Mouse (Mus musculus): ENCODE results near the gene Sh3bgrl2. TPM values are rescaled to one million over a fixed set of nuclear protein-coding genes. Genes with fewer than 3 reads are reported as not detected.

Sh3bgrl2 gene
- polyA plus RNA-seq, 1 experiment from 2014 or later: 16.8 TPM

DNA sequence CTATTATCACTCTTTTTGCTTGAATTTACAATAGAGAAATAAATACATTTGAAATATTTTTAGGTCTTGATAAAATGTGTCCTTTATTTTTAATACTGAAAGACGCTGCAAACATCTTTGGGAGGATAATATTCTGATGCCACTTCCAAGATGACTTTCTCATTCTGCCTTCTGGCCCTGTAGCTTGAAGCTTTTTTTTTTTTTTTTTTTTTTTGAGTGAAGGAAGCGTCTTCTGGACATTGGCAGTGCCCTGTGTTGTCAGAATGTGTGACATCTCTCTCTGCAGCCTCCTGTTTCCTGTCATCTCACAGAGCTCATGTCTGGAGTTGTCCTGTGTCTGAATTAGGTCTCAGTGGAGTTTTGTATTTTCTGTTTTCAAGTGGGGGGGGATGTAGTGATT is 55.0 kb downstream of the Sh3bgrl2 start:
- Histone ChIP-seq H3K9me3 (ENCODE audit: control insufficient read depth, low read length) (no peaks in the 10 kb centered on the region), H3K4me3 (ENCODE audit: low read depth, low read length) (no peak overlapping the region), H3K4me2 (ENCODE audit: low read depth, low read length) (no peak overlapping the region), H3K36me3 (ENCODE audit: control insufficient read depth, insufficient read depth, low read length) (no peaks in the 10 kb centered on the region), H3K27me3 (replicated peaks; ENCODE audit: control insufficient read depth, insufficient read depth, low read length) (no peaks in the 10 kb centered on the region), H3K9ac (ENCODE audit: low read depth, low read length) (no peak overlapping the region), H3K27ac (replicated peaks; ENCODE audit: low read depth, low read length) (no peak overlapping the region), H3K4me1 (ENCODE audit: control insufficient read depth, insufficient read depth, low read length) (peaks cover 17% of the 10 kb centered on the region)
- ATAC-seq (ENCODE audit: low read depth): no peak
- WGBS: 61% methylated on average over 2 of the region's 2 CpGs
- no peak for DNase-seq (ENCODE audit: low spot score)

GRCm38 (mm10) chr9:83605886-83606640 is 57.9 kb downstream of the Sh3bgrl2 start:
- DNase-seq (ENCODE audit: low spot score) (no peak), ATAC-seq (ENCODE audit: low read depth) (no peak)
- H3K4me2 ChIP-seq (ENCODE audit: low read depth, low read length): no peak overlapping the region
- peak overlapping the region; percentile 28; the same call in 1 of the 2 replicates for H3K27ac ChIP-seq (replicated peaks; ENCODE audit: low read depth, low read length)
- H3K4me3 ChIP-seq (ENCODE audit: low read depth, low read length): no peak overlapping the region
- peaks cover 6% of the 10 kb centered on the region; the same call in 1 of the 2 replicates for H3K4me1 ChIP-seq (ENCODE audit: control insufficient read depth, insufficient read depth, low read length)
- 51% methylated on average over 8 of the region's 8 CpGs for WGBS
- H3K36me3 ChIP-seq (ENCODE audit: control insufficient read depth, insufficient read depth, low read length): no peaks in the 10 kb centered on the region
- no peak overlapping the region for H3K9ac ChIP-seq (ENCODE audit: low read depth, low read length)
- H3K9me3 ChIP-seq (ENCODE audit: control insufficient read depth, low read length): no peaks in the 10 kb centered on the region
- no peaks in the 10 kb centered on the region for H3K27me3 ChIP-seq (replicated peaks; ENCODE audit: control insufficient read depth, insufficient read depth, low read length)

DNA sequence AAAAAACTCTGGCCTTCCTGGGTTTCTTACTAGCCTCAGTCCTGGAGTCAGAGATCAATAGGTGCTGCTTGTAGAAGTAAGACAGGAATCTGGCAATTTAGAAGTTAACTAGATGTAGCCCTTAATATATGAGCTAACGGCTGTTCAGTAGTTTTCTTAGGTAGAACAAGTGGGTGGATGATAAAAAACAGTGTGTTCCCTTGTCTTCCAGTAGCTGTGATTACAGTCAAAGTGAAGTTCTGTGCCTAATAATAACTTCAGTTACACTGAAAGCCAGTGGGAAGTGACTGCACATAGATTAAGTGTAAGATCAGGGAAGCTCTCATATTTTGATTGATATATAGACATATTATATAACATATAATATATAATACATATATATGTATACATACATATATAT is 60.0 kb downstream of the Sh3bgrl2 start:
- Histone ChIP-seq H3K4me2 (ENCODE audit: low read depth, low read length) (no peak overlapping the region), H3K4me3 (ENCODE audit: low read depth, low read length) (no peak overlapping the region), H3K27ac (replicated peaks; ENCODE audit: low read depth, low read length) (no peak overlapping the region), H3K36me3 (ENCODE audit: control insufficient read depth, insufficient read depth, low read length) (no peaks in the 10 kb centered on the region), H3K9ac (ENCODE audit: low read depth, low read length) (no peak overlapping the region), H3K27me3 (replicated peaks; ENCODE audit: control insufficient read depth, insufficient read depth, low read length) (no peaks in the 10 kb centered on the region), H3K4me1 (ENCODE audit: control insufficient read depth, insufficient read depth, low read length) (peaks cover 6% of the 10 kb centered on the region; the same call in 1 of the 2 replicates), H3K9me3 (ENCODE audit: control insufficient read depth, low read length) (no peaks in the 10 kb centered on the region)
- no peak for ATAC-seq (ENCODE audit: low read depth)
- 60% methylated on average over 1 of the region's 1 CpGs for WGBS
- DNase-seq (ENCODE audit: low spot score): no peak

GRCm38 (mm10) chr9:83609422-83610297 is 61.5 kb downstream of the Sh3bgrl2 start:
- H3K36me3 ChIP-seq (ENCODE audit: control insufficient read depth, insufficient read depth, low read length): no peaks in the 10 kb centered on the region
- no peak overlapping the region for H3K9ac ChIP-seq (ENCODE audit: low read depth, low read length)
- peak; percentile 90 for ATAC-seq (ENCODE audit: low read depth)
- peaks cover 6% of the 10 kb centered on the region; the same call in 1 of the 2 replicates for H3K4me1 ChIP-seq (ENCODE audit: control insufficient read depth, insufficient read depth, low read length)
- DNase-seq (ENCODE audit: low spot score): peak; percentile 88
- no peaks in the 10 kb centered on the region for H3K27me3 ChIP-seq (replicated peaks; ENCODE audit: control insufficient read depth, insufficient read depth, low read length)
- no peak overlapping the region for H3K4me3 ChIP-seq (ENCODE audit: low read depth, low read length)
- no peaks in the 10 kb centered on the region for H3K9me3 ChIP-seq (ENCODE audit: control insufficient read depth, low read length)
- WGBS: 39% methylated on average over 9 of the region's 9 CpGs
- no peak overlapping the region for H3K4me2 ChIP-seq (ENCODE audit: low read depth, low read length)
- no peak overlapping the region for H3K27ac ChIP-seq (replicated peaks; ENCODE audit: low read depth, low read length)

- no peaks in the 10 kb centered on the region for H3K9me3 ChIP-seq (ENCODE audit: control insufficient read depth, low read length)
- DNase-seq (ENCODE audit: low spot score) (peak; percentile 82), ATAC-seq (ENCODE audit: low read depth) (peak; percentile 89)
- no peaks in the 10 kb centered on the region for H3K4me1 ChIP-seq (ENCODE audit: control insufficient read depth, insufficient read depth, low read length)
- 40% methylated on average over 6 of the region's 6 CpGs for WGBS
- no peak overlapping the region for H3K4me2 ChIP-seq (ENCODE audit: low read depth, low read length)
- H3K4me3 ChIP-seq (ENCODE audit: low read depth, low read length): no peak overlapping the region
- no peak overlapping the region for H3K27ac ChIP-seq (replicated peaks; ENCODE audit: low read depth, low read length)
- H3K27me3 ChIP-seq (replicated peaks; ENCODE audit: control insufficient read depth, insufficient read depth, low read length): no peaks in the 10 kb centered on the region
- H3K36me3 ChIP-seq (ENCODE audit: control insufficient read depth, insufficient read depth, low read length): no peaks in the 10 kb centered on the region
- no peak overlapping the region for H3K9ac ChIP-seq (ENCODE audit: low read depth, low read length)
Observed at GRCm38 (mm10) chr9:83615912-83616585, 67.9 kb downstream of the Sh3bgrl2 start.

GRCm38 (mm10) chr9:83616586-83617081 is 68.5 kb downstream of the Sh3bgrl2 start:
- no peaks in the 10 kb centered on the region for H3K9me3 ChIP-seq (ENCODE audit: control insufficient read depth, low read length)
- no peak overlapping the region for H3K9ac ChIP-seq (ENCODE audit: low read depth, low read length)
- H3K36me3 ChIP-seq (ENCODE audit: control insufficient read depth, insufficient read depth, low read length): no peaks in the 10 kb centered on the region
- WGBS: 20% methylated on average over 7 of the region's 7 CpGs
- DNase-seq (ENCODE audit: low spot score): no peak
- H3K27me3 ChIP-seq (replicated peaks; ENCODE audit: control insufficient read depth, insufficient read depth, low read length): no peaks in the 10 kb centered on the region
- no peaks in the 10 kb centered on the region for H3K4me1 ChIP-seq (ENCODE audit: control insufficient read depth, insufficient read depth, low read length)
- no peak for ATAC-seq (ENCODE audit: low read depth)
- no peak overlapping the region for H3K4me2 ChIP-seq (ENCODE audit: low read depth, low read length)
- no peak overlapping the region for H3K27ac ChIP-seq (replicated peaks; ENCODE audit: low read depth, low read length)
- H3K4me3 ChIP-seq (ENCODE audit: low read depth, low read length): no peak overlapping the region

DNA sequence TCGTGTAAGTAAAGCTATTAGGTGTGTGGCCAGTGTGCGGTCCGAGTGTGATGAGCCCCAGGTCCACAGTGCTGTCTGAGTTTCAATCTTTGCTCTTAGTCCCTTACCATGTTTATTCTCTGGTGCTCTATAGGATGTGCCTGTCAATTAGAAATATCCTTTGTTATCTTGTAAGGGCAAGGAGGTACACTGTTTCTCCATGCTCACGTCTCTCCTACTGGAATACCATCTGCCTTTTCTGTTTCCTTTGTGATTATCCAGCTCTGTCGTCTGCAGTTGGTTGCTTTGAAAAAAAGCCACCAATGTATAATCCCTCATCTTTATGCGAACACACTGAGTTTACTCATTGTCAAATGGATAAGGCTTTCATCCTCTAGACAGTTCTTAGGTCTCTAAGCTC is 75.3 kb downstream of the Sh3bgrl2 start:
- H3K36me3 ChIP-seq (ENCODE audit: control insufficient read depth, insufficient read depth, low read length): no peaks in the 10 kb centered on the region
- DNase-seq (ENCODE audit: low spot score) (no peak), ATAC-seq (ENCODE audit: low read depth) (no peak)
- 0 out of 2 replicates have a peak, but pooled peaks cover 3% of the 10 kb centered on the region for H3K4me1 ChIP-seq (ENCODE audit: control insufficient read depth, insufficient read depth, low read length)
- no peak overlapping the region for H3K4me3 ChIP-seq (ENCODE audit: low read depth, low read length)
- H3K27ac ChIP-seq (replicated peaks; ENCODE audit: low read depth, low read length): no peak overlapping the region
- 78% methylated on average over 6 of the region's 6 CpGs for WGBS
- no peak overlapping the region for H3K9ac ChIP-seq (ENCODE audit: low read depth, low read length)
- H3K27me3 ChIP-seq (replicated peaks; ENCODE audit: control insufficient read depth, insufficient read depth, low read length): no peaks in the 10 kb centered on the region
- no peaks in the 10 kb centered on the region for H3K9me3 ChIP-seq (ENCODE audit: control insufficient read depth, low read length)
- no peak overlapping the region for H3K4me2 ChIP-seq (ENCODE audit: low read depth, low read length)

DNA sequence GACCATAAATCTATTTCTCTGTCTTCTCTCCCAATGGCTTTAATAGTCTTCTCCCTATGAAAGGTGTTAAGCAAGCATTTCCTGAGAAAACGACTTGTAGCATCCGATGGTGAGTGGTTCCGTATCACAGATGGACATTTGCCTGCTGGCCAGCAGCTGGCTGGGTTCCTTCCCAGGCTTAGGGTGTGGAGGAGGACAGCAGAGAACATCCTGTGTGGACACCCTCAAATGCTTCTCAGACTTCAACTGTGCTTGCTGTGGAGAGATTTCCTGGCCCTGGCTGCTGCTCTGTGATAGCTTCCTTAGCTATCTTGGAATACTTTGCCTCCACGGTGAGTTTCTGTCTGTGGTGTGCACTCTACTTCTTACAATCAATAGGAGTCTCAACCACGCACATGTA is 76.1 kb downstream of the Sh3bgrl2 start:
- ATAC-seq (ENCODE audit: low read depth): no peak
- Histone ChIP-seq H3K9me3 (ENCODE audit: control insufficient read depth, low read length) (no peaks in the 10 kb centered on the region), H3K27me3 (replicated peaks; ENCODE audit: control insufficient read depth, insufficient read depth, low read length) (no peaks in the 10 kb centered on the region), H3K4me1 (ENCODE audit: control insufficient read depth, insufficient read depth, low read length) (peaks cover 7% of the 10 kb centered on the region), H3K36me3 (ENCODE audit: control insufficient read depth, insufficient read depth, low read length) (no peaks in the 10 kb centered on the region), H3K9ac (ENCODE audit: low read depth, low read length) (no peak overlapping the region), H3K4me2 (ENCODE audit: low read depth, low read length) (no peak overlapping the region), H3K4me3 (ENCODE audit: low read depth, low read length) (no peak overlapping the region), H3K27ac (replicated peaks; ENCODE audit: low read depth, low read length) (no peak overlapping the region)
- 69% methylated on average over 5 of the region's 5 CpGs for WGBS
- DNase-seq (ENCODE audit: low spot score): no peak

All from embryonic facial prominence, embryonic 14.5 days (tissue).